Mouse (Mus musculus) layer of hippocampus, adult 9-10 months (tissue): ENCODE data around the gene Zfp36l1.

ENCODE experiments used
- DNase-seq: peaks from one replicate; pipeline ENCODE4 v3.0.0; 2022; ENCODE audit warnings: low spot score

Gene Zfp36l1

DNA sequence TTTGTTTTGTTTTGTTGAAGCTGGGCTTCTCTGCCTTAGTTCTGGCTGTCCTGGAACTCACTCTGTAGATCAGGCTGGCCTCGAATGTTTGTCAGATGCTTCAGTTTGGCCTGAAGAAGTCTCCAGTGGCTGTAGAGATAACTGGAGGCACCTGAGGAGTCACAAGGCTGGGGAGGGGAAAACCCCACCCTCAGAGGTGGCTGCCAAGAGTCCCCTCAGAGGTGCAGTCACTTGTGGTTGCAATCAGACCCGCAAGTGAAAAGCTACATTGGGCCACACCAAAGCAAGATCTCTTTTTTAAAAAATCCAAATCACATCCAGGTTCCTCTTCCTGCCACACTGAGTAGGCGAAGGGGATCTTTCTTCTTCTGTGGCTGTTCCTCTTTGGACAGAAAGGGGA, 43.8 kb downstream of the Zfp36l1 start:
- no peak for DNase-seq

DNA sequence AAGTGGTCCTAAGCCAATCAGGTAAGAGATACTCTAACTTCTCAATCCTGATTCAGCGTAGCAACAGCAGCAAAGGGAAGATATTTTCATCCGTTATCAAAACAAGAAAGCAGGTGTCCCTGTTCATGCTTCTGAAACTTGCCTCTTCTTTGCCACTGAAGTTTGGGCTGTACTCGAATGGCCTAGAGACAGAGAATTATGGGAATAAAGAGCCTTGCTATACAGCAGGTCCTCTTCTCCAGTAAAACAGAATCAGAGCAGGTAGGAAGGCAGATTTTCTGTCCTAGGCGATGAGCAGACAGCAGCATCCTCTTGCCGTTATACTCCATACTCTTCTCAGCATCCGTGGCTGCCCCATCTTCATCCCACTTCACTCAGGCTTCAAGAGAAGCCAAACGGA, 44.8 kb downstream of the Zfp36l1 start:
- DNase-seq: no peak

DNA sequence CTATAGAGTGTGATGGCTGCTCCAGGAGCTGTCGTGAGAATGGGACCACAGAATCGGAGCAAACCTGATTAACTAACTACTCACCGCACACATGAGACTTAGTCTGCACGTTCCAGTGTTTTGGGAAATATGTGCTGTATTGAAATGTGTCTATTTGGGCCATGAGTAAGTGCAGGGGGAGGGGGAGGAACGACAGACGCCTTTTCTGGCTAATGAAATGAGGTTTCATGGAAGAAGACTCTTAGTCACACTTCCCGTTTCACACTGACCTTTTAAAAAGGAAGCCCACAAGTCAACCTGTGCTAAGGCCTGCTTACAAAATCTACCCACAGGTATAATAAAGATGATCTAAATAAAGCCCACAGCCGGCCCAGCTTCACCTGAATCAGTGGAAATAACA, 47.8 kb downstream of the Zfp36l1 start:
- no peak for DNase-seq

DNA sequence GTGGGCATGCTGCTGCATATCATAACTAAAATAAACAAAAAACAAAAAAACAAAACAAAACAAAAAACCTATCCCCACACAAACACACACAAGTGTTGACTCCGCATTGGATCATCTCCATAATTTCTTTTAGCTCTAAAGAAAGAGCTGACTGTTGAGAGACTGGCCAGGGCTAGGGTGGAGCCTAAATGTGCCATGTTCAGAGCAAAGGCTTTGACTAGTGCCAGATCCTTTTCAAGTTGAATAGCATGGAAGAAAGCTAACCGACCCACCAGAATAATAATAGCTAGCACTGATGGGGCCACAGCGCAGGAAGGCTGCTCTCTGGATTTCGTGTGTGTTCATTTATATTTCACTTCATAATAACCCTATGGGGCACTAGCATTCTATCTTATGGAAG, 48.5 kb downstream of the Zfp36l1 start:
- no peak for DNase-seq

DNA sequence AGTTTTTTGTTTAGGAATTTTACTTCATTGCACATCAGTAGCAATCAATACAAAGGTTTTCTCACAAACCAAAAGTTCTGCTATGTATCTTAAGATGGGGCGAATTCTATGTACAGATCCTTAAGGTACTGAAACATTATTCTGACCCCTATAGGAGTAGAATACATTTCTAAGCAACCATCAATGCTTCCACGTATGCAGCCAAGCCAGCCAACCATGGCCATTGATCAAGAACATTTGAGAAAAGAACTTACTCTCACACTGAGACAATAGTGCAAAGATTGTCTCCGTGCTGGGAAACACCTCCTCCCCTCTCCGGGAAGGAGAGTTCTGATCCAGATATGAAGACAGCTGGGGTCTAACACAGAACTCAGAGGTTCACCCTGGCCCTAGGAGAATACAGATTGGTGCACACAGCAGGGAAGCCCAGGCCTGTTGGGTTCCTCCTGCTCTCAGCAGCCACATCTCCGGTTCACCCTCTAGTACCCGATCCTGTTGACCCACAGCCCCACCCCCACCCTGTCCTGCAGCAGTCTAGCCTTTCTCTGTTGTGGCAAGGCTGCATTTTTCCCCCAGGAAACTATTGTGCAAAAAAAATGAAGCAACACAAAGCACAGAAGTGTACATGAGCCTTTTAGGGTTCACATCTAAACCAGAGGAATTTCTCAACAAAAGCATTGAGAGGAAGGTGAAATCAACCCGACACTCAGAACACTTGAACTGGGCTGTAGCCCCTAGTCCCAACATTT, 49.2 kb downstream of the Zfp36l1 start:
- DNase-seq: no peak

DNA sequence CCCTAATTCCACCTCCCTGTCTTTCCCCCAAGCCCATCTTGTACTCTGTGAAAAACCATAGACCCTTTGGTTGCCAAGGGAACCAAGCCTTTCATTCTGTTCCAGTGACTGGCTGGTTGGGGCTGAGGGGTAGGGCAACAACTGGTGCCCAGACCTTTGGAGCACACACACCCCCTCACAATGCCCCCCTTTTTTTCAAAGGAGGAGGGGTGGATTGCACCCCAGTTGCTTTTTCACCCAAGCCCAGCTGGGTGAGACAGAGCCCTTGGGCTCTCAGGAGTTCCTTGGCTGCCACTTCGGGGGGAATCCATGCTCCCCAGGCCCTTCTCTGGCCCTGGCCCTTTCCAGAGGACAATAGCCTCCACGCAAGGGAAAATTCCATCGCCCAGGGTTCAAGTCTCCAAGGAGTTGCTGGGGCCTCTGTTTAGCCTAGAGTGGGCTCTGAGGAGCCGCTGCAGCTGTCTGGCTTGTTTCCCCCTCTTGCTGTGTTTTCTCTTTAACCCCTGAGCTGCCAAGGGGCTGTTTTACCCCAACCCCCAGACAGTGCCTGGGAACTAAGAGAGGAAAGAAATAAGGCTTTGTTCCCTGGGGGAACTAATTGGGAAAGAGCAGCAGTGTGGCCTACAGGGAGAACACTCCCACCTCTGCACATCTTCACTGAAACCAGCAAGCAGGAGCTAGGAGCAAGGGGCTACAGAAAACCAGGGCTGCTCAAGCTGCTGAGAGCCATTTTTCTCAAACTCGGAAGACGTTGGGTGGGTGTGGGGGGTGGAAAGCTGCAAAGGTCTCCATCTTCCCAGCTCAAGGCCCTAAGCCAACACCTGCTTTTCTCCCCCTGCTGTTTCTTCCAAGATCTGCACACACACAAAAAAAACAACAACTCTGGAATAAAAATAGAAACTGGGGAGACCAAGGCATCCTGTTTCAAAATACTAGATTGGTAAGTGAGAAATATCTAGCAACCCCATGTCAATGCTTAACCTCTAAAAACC, 50.1 kb downstream of the Zfp36l1 start:
- DNase-seq: no peak

DNA sequence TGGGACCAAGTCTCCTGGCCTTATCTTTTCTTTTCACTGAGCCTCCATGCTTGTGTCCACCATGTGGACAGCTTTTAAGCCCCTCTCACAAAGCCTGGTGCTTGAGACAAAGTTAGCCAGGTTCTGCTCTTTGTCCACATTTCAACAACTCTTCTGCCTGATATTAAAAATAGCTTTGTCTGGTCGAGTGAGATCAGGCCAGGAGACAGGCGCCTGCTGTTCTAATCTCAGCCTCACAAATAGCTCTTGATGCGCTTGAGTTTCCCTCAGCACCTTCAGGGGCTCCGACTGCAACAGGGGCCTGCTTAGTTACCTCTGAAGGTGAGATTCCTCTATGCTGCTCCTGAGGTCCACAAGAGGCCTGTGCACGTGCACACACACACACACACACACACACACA, 51.0 kb downstream of the Zfp36l1 start:
- no peak for DNase-seq

DNA sequence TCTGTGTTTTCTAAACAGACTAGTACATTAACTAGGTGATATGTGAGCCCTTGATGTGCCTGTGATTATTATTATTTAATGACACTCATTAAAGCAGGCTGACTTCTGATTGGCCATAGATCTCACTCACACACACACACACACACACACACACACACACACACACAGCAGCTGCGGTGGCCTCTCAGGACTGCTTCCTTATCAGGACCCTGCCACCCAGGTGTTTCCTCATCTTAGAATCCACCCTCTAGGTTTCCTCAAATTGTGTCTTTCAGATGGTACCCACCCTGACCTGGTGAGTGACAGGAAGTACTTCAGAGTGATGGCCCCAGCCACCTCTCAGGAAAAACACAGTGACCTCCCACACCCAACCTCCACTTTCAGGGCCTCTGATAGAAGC, 52.0 kb downstream of the Zfp36l1 start:
- DNase-seq: no peak

DNA sequence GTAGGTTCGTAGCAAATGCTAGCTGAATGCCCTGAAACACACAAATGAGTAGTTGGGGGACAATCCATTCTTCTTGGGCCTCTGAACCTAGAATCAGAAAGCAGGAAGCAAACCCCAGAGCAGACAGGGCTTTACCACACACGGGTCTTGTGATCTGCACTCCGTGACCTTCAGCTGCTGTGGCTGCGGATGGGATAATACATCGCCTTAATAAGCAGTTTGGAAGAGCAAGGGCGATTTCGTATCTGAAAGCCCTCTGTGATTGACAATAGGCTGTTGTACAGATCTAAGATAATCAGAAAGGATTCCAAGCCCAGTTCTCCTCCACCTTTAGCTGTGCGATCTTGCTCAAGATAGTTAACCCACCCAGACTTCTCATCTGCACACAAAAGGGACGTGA, 52.5 kb downstream of the Zfp36l1 start:
- DNase-seq: no peak

DNA sequence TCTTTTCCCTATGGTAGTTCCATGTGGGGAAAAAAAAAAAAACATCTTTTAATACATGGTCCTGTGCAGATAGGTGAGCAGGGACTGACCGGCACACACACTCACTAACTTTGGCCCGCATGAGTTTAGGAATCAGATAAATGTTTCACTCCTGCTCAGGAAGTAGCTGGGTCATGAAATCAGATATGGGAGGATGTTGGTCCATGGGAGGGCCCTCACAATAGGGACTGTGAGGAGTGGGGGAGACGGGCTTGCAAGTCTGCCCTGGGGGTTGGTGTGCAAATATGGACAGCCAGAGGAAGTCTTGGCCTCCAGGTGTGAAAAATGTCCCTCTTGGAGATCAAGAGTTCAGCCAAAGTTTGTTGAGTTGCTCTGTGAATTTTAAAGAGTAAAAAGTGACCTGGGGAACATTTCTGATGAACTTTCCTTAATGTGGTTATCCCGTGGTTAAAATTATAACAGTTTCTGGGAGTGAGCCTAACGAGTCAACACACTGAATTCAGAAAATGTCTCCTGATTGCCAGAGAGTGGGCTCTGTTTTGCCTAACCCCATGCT, 53.0 kb downstream of the Zfp36l1 start:
- no peak for DNase-seq
